Mouse (Mus musculus) heart, postnatal 0 days (tissue): ENCODE results near the gene Thrb.

Experiments used
- CTCF ChIP-seq: IDR thresholded peaks from 2 replicates; pipeline ENCODE4 v1.5.1; 2016; ENCODE audit warnings: antibody characterized with exemption, control low read depth, low read depth
- EP300 ChIP-seq: IDR thresholded peaks from 2 replicates; pipeline ENCODE4 v1.6.1; 2016; ENCODE audit warnings: antibody characterized with exemption, low read depth

DNA sequence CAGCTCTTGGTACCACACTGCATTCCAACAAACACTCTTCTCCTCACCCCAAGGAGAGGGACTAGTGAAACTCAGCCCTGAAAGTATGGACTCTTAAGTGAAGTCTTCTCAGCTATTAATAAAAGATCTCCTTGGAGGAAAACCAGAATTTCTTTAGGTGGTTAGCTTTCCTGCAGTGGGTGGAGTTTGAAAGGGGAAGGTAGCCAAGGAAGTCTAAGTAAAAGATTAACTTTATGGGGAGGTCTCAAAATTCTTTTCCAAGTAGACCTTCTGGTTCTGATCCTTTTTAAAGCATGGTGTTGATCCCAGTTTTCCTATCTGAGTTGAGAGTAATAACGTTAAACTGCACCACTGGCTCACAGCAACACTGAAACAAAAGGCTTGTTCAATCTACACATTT is 31.2 kb downstream of the Thrb start:
- TF ChIP-seq CTCF, result no peak
- TF ChIP-seq EP300, result no peak
